Mouse (Mus musculus): ENCODE results near the gene Stard5.

Stard5 gene

GRCm38 (mm10) chr7:83633856-83634255 lies 2.1 kb downstream of the Stard5 start:
- DNase-seq (ENCODE audit: low spot score in 2 of 2) = no peak

DNA sequence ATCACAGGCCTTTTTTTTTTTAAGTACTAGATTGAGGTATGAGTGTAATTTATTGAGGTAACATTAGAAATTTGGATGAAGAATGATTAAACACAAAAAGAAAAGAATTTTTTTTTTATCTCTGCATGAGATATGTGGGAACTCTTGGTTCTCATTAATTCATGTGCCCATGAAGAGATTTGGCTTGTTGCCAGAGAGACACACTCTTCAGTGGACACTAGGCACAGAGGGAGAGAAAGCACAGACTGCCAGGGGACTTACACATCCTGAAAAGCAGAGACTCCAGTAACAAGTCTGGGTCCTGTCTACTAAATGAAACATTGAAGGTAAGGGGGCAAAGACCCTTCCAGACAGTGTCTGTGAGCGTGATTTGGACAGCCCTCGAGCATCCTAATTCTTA lies 4.0 kb downstream of the Stard5 start:
- DNase-seq (ENCODE audit: low spot score in 2 of 2) = no peak

DNA sequence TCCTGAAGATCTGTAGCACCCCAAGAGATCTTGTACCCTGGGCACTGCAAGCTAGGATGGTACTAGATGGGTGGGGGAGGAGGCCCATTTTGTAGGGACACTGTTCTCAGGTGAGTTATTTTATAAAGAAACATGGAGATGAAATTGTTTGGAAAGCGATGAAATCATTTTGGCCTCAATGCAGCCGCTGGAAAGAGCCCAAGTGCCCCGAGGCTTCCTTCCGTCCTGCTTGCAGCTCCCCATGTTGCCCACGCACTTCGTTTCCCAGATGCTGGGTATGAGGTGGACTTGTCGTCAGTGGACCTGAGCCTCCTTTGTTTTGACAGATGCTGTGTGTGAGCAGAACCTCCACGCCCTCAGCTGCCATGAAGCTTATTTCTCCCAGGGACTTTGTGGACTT lies 4.7 kb downstream of the Stard5 start:
- no peak for DNase-seq (ENCODE audit: low spot score in 2 of 2)

- DNase-seq (ENCODE audit: low spot score in 2 of 2) = no peak
Observed at GRCm38 (mm10) chr7:83637781-83638583, 6.2 kb downstream of the Stard5 start.

DNA sequence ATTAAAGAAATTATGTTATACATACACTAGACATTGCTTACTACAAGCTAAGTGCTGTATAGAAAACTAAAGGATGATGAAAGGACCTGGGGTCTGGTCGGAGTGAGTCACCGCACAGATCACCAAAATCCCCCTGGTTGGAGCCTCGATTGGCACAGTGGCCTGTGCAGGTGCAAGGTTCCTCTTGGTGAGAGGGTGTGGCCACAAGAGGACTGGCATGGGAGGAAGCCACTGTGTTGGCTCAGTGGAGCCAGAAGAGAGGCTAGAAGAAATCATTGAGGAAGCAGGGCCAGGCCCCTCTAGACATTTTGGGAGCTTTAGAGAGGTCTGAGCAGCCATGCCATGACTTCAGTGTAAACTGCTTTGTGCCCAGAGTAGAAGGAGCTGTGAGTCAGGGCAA lies 7.3 kb downstream of the Stard5 start:
- no peak for DNase-seq (ENCODE audit: low spot score in 2 of 2)

DNA sequence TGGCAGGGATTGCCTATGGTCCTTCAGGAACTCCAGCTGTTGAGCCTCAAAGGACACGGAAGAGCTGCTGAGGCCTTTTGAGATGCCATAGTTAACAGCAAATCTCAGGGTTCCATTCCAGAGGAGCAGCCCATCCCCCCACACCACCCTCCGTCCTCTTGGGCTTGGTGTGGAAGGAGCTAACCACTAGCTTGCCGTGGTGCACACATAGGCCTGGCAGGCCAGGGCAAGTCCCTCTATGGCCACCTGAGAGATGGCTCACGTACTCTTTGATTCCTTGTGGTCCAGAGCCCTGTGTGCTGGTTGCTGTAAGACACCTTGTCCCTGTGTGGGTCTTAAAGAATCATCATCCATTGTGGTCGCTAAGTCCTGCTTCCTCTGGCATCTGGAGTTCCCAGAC lies 8.8 kb downstream of the Stard5 start:
- no peak for DNase-seq (ENCODE audit: low spot score in 2 of 2)

- DNase-seq (ENCODE audit: low spot score in 2 of 2) = no peak
Observed at GRCm38 (mm10) chr7:83641163-83641562, 9.4 kb downstream of the Stard5 start.

- DNase-seq (ENCODE audit: low spot score in 2 of 2) = no peak
Observed at GRCm38 (mm10) chr7:83643581-83643980, 11.8 kb downstream of the Stard5 start.

GRCm38 (mm10) chr7:83644761-83645160 lies 13.0 kb downstream of the Stard5 start:
- DNase-seq (ENCODE audit: low spot score in 2 of 2) = no peak

GRCm38 (mm10) chr7:83645476-83645875 lies 13.7 kb downstream of the Stard5 start:
- no peak for DNase-seq (ENCODE audit: low spot score in 2 of 2)

- DNase-seq (ENCODE audit: low spot score in 2 of 2) = no peak
Observed at GRCm38 (mm10) chr7:83648807-83649206, 17.0 kb downstream of the Stard5 start.

GRCm38 (mm10) chr7:83650638-83651037 lies 18.9 kb downstream of the Stard5 start:
- DNase-seq (ENCODE audit: low spot score in 2 of 2) = no peak

GRCm38 (mm10) chr7:83652498-83652897 lies 20.7 kb downstream of the Stard5 start:
- no peak for DNase-seq (ENCODE audit: low spot score in 2 of 2)

- DNase-seq (ENCODE audit: low spot score in 2 of 2) = no peak
Observed at GRCm38 (mm10) chr7:83653605-83654051, 21.9 kb downstream of the Stard5 start.

- DNase-seq (ENCODE audit: low spot score in 2 of 2) = no peak
Observed at GRCm38 (mm10) chr7:83654196-83654595, 22.4 kb downstream of the Stard5 start.

GRCm38 (mm10) chr7:83654938-83655630 lies 23.3 kb downstream of the Stard5 start:
- DNase-seq (ENCODE audit: low spot score in 2 of 2) = peak; percentile 60 to 78

- peak in 1 of 2 experiments; percentile 22 for DNase-seq (ENCODE audit: low spot score in 2 of 2)
Observed at GRCm38 (mm10) chr7:83658716-83659115, 27.0 kb downstream of the Stard5 start.

- DNase-seq (ENCODE audit: low spot score in 2 of 2) = peak; percentile 67 to 85
Observed at GRCm38 (mm10) chr7:83659159-83660065, 27.7 kb downstream of the Stard5 start.

DNA sequence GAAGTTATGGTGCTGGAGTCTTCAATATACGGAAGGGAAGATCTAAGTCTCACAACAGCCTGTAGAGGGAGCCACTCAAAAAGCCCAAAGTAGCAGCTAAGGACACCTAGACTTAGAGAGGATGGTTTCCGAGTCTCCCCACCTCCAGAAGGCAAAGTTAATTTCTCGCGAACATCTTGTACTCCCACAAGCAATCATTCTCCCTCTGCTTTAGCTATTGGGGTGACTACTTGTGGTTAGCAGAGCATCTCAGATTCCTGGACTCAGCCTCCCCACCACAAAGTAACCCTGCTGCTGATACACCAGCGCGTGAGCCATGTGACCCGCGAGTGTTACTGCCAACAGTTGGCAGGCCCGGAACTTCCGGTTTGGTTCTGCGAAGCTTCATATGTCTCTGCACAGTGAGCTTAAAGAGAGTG lies 28.5 kb downstream of the Stard5 start:
- DNase-seq (ENCODE audit: low spot score in 2 of 2) = no peak

- no peak for DNase-seq (ENCODE audit: low spot score in 2 of 2)
Observed at GRCm38 (mm10) chr7:83661031-83661430, 29.3 kb downstream of the Stard5 start.

GRCm38 (mm10) chr7:83661763-83662162 lies 30.0 kb downstream of the Stard5 start:
- no peak for DNase-seq (ENCODE audit: low spot score in 2 of 2)

All from heart, adult 9 months (tissue).